ENCODE assay signal across 10 mouse cellular contexts in the genomic region with DNA sequence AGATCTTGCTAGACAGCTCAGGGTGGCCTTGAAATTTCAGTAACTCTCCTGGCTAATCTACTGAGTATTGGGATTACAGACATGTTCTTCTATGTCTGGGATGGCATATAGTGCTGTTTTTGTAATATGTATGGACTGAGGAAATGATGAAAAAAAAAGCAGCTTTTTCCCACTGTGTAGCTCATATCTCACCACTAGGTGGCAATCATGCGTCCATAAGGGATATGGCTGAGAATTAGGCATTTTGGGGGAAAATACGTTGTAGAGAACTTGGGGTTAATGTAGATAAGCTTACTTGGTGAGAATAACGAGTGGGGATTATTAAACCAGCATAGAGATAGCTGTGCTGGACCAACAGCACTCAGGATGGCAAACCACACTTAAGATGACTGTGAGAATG. TPM values are rescaled to one million over a fixed set of nuclear protein-coding genes. Genes with fewer than 3 reads are reported as not detected.
DNase-seq lines count a peak whose midpoint lies in the region; ATAC-seq and TF ChIP-seq lines count a peak whose summit lies in the region.
"Had no signal": no experiment of that assay in that cellular context is flagged by ENCODE, and none has a peak within 500 bp of the region (broad histone marks: within the 10 kb centered on the region; RNA-seq: fewer than 3 reads in every experiment).

No protein-coding gene starts in this region.

- no peaks in the 10 kb centered on the region for H3K9me3 ChIP-seq in forebrain, embryonic 12.5 days
- no peaks in the 10 kb centered on the region for H3K9me3 ChIP-seq in forebrain, embryonic 10.5 days
- H3K9me3 ChIP-seq in limb, embryonic 10.5 days (replicated peaks), result no peaks in the 10 kb centered on the region

- H3K4me1 ChIP-seq in forebrain, embryonic 12.5 days, result no peaks in the 10 kb centered on the region
- no peaks in the 10 kb centered on the region for H3K4me1 ChIP-seq in forebrain, embryonic 10.5 days
- H3K4me1 ChIP-seq in lung, adult 2 months (ENCODE audit: control insufficient read depth, insufficient read depth, low read length), result no peaks in the 10 kb centered on the region
- H3K4me1 ChIP-seq in limb, embryonic 10.5 days, result no peaks in the 10 kb centered on the region

- no peak for TF ChIP-seq POLR2A in lung, adult 2 months (IDR thresholded peaks at IDR 0.05; ENCODE audit: borderline replicate concordance, extremely low read depth, low read depth, low read length)

- no peaks in the 10 kb centered on the region for H3K36me3 ChIP-seq in forebrain, embryonic 12.5 days (replicated peaks)
- H3K36me3 ChIP-seq in forebrain, embryonic 10.5 days (replicated peaks), result no peaks in the 10 kb centered on the region
- H3K36me3 ChIP-seq in limb, embryonic 10.5 days, result no peaks in the 10 kb centered on the region

- WGBS in forebrain, embryonic 12.5 days, result 44% methylated on average over 3 of the region's 3 CpGs
- WGBS in forebrain, embryonic 10.5 days, result 37% methylated on average over 3 of the region's 3 CpGs
- 25% methylated on average over 3 of the region's 3 CpGs for WGBS in lung, adult 2 months
- WGBS in limb, embryonic 10.5 days, result 45% methylated on average over 3 of the region's 3 CpGs

- DNase-seq in forebrain, embryonic 10.5 days (ENCODE audit: extremely low spot score, low spot score), result no peak
- no peak for DNase-seq in lung, adult 2 months
- DNase-seq in lung, postnatal 25 days (ENCODE audit: low spot score), result no peak
- peak; percentile 16 for DNase-seq in c-Kit-positive CD71-negative TER-119-negative erythroid progenitor cells, embryonic 14.5 days (ENCODE audit: low read depth)
- DNase-seq in naive thymus-derived CD4-positive, alpha-beta T cell, adult 2 months (ENCODE audit: low read depth), result peak; percentile 39
- DNase-seq in heart, adult 8-10 months (ENCODE audit: low spot score), result no peak
- DNase-seq in limb, embryonic 10.5 days (ENCODE audit: low spot score), result no peak

- no peak overlapping the region for H3K9ac ChIP-seq in forebrain, embryonic 12.5 days

- 0 out of 2 replicates have a peak, but pooled peaks have one; percentile 11 for ATAC-seq in forebrain, embryonic 12.5 days (ENCODE audit: low FRiP score)

- no peak overlapping the region for H3K4me3 ChIP-seq in forebrain, embryonic 12.5 days (replicated peaks)
- no peak overlapping the region for H3K4me3 ChIP-seq in forebrain, embryonic 10.5 days
- no peak overlapping the region for H3K4me3 ChIP-seq in lung, adult 2 months (replicated peaks; ENCODE audit: extremely low read depth, low read depth, low read length)
- H3K4me3 ChIP-seq in limb, embryonic 10.5 days, result no peak overlapping the region
- H3K4me3 ChIP-seq: erythroblast, embryonic 14.5 days; myocyte had no signal

- H3K27me3 ChIP-seq in forebrain, embryonic 12.5 days, result no peaks in the 10 kb centered on the region
- H3K27me3 ChIP-seq in forebrain, embryonic 10.5 days (ENCODE audit: poor library complexity, severe bottlenecking), result no peaks in the 10 kb centered on the region
- H3K27me3 ChIP-seq in limb, embryonic 10.5 days (ENCODE audit: low read depth, poor library complexity, severe bottlenecking), result no peaks in the 10 kb centered on the region

- no peak overlapping the region for H3K4me2 ChIP-seq in forebrain, embryonic 12.5 days

- peak; percentile 39; the same call in 1 of the 2 replicates for TF ChIP-seq CTCF in lung, adult 2 months (IDR thresholded peaks at IDR 0.05; ENCODE audit: insufficient read depth, low read length)

- H3K27ac ChIP-seq in forebrain, embryonic 12.5 days, result no peak overlapping the region
- H3K27ac ChIP-seq in forebrain, embryonic 10.5 days, result no peak overlapping the region
- no peak overlapping the region for H3K27ac ChIP-seq in limb, embryonic 10.5 days

RNA-seq across cellular contexts. Expression of gene Kdm4c, which starts 19.9 kb away (rescaled TPM):
- polyA plus RNA-seq in forebrain, embryonic 12.5 days (2016; fragmentation: Nextera tagmentation; extraction: Ambion mirVana), result 16.3 and 17.7 TPM in 2 replicates
- polyA plus RNA-seq in forebrain, embryonic 10.5 days (2016; fragmentation: Nextera tagmentation; extraction: Ambion mirVana), result 9.0 and 9.9 TPM in 2 replicates
- 2.0 and 3.2 TPM in 2 replicates for polyA plus RNA-seq in lung, adult 2 months (2012; rRNA removed)
- total RNA-seq in heart, adult 8-10 months (2022), result 10 to 100 TPM in 3 of 4 experiments, 1 to 10 TPM in 1; 9.1 to 12.6 (median 11.8) TPM
- polyA plus RNA-seq in limb, embryonic 10.5 days (2016; fragmentation: Nextera tagmentation; extraction: Ambion mirVana), result 6.1 and 8.8 TPM in 2 replicates

Comparison
In these comparisons a context has a peak if more than half of its experiments do, and no peak if none do; other contexts are left out.
1. DNase-seq: peak in c-Kit-positive CD71-negative TER-119-negative erythroid progenitor cells, embryonic 14.5 days (single experiment) and naive thymus-derived CD4-positive, alpha-beta T cell, adult 2 months (single experiment); none in forebrain, embryonic 10.5 days (single experiment), lung, adult 2 months (single experiment), lung, postnatal 25 days (single experiment), heart, adult 8-10 months (single experiment) and limb, embryonic 10.5 days (single experiment).